Mouse (Mus musculus): Measurements from ENCODE around the gene Amz1.

Gene Amz1

GRCm38 (mm10) chr5:140726062-140726839 is 2.3 kb downstream of the Amz1 start:
- no peak for DNase-seq (ENCODE audit: low read depth, low spot score)

- DNase-seq (ENCODE audit: low read depth, low spot score), result no peak
These were observed 3.2 kb downstream of the Amz1 start for GRCm38 (mm10) chr5:140726946-140727740.

- no peak for DNase-seq (ENCODE audit: low read depth, low spot score)
These were observed 7.3 kb downstream of the Amz1 start for GRCm38 (mm10) chr5:140731040-140731797.

- DNase-seq (ENCODE audit: low read depth, low spot score), result peak; percentile 63
These were observed 8.3 kb downstream of the Amz1 start for GRCm38 (mm10) chr5:140732195-140732594.

- DNase-seq (ENCODE audit: low read depth, low spot score), result peak; percentile 30
These were observed 9.4 kb downstream of the Amz1 start for GRCm38 (mm10) chr5:140733336-140733735.

- peak; percentile 73 for DNase-seq (ENCODE audit: low read depth, low spot score)
These were observed 11.4 kb downstream of the Amz1 start for GRCm38 (mm10) chr5:140735297-140735696.

- peak; percentile 45 for DNase-seq (ENCODE audit: low read depth, low spot score)
These were observed 12.2 kb downstream of the Amz1 start for GRCm38 (mm10) chr5:140736166-140736565.

GRCm38 (mm10) chr5:140739813-140740212 is 15.9 kb downstream of the Amz1 start:
- DNase-seq (ENCODE audit: low read depth, low spot score), result no peak

GRCm38 (mm10) chr5:140741040-140741439 is 17.1 kb downstream of the Amz1 start:
- DNase-seq (ENCODE audit: low read depth, low spot score), result no peak

- peak; percentile 54 for DNase-seq (ENCODE audit: low read depth, low spot score)
These were observed 17.9 kb downstream of the Amz1 start for GRCm38 (mm10) chr5:140741877-140742276.

GRCm38 (mm10) chr5:140743706-140744131 is 19.8 kb downstream of the Amz1 start:
- DNase-seq (ENCODE audit: low read depth, low spot score), result no peak

GRCm38 (mm10) chr5:140748425-140748824 is 24.5 kb downstream of the Amz1 start:
- no peak for DNase-seq (ENCODE audit: low read depth, low spot score)

GRCm38 (mm10) chr5:140749062-140749875 is 25.3 kb downstream of the Amz1 start:
- peak; percentile 83 for DNase-seq (ENCODE audit: low read depth, low spot score)

- peak; percentile 70 for DNase-seq (ENCODE audit: low read depth, low spot score)
These were observed 27.0 kb downstream of the Amz1 start for GRCm38 (mm10) chr5:140750925-140751324.

GRCm38 (mm10) chr5:140752041-140752440 is 28.1 kb downstream of the Amz1 start:
- DNase-seq (ENCODE audit: low read depth, low spot score), result no peak

- peak; percentile 39 for DNase-seq (ENCODE audit: low read depth, low spot score)
These were observed 28.7 kb downstream of the Amz1 start for GRCm38 (mm10) chr5:140752639-140753038.

- no peak for DNase-seq (ENCODE audit: low read depth, low spot score)
These were observed 29.3 kb downstream of the Amz1 start for GRCm38 (mm10) chr5:140753223-140753622.

- no peak for DNase-seq (ENCODE audit: low read depth, low spot score)
These were observed 34.9 kb downstream of the Amz1 start for GRCm38 (mm10) chr5:140758864-140759263.

- peak; percentile 53 for DNase-seq (ENCODE audit: low read depth, low spot score)
These were observed 38.6 kb downstream of the Amz1 start for GRCm38 (mm10) chr5:140762540-140762939.

GRCm38 (mm10) chr5:140764921-140765613 is 41.1 kb downstream of the Amz1 start:
- DNase-seq (ENCODE audit: low read depth, low spot score), result no peak

Data from CD4-positive, CD25-positive, alpha-beta regulatory T cell, adult 2 months (primary cell).